Mouse (Mus musculus) neural tube, embryonic 13.5 days (tissue): ENCODE data around the gene Olfr1148. TPM values are rescaled to one million over a fixed set of nuclear protein-coding genes. Genes with fewer than 3 reads are reported as not detected.

Experiments
- ATAC-seq: fragments of 200-750 bp; cut with Nextera tagmentation; 2 replicates; pipeline ENCODE4 v1.8.0; 2017; ENCODE audit warnings: low read depth, mild to moderate bottlenecking, moderate TSS enrichment, moderate library complexity
- H3K27ac ChIP-seq: fragments of 300-500 bp; sonication (generic); replicated peaks from 2 replicates; pipeline ENCODE4 v1.5.1; 2015; ENCODE audit warnings: moderate library complexity, mild to moderate bottlenecking, inconsistent platforms
- H3K27me3 ChIP-seq: fragments of 300-500 bp; sonication (generic); 2 replicates; pipeline ENCODE4 v1.6.1; 2015; ENCODE audit warnings: mild to moderate bottlenecking, inconsistent platforms
- H3K36me3 ChIP-seq: fragments of 300-500 bp; sonication (generic); 2 replicates; pipeline ENCODE4 v1.6.1; 2015; ENCODE audit warnings: mild to moderate bottlenecking, inconsistent platforms
- H3K4me1 ChIP-seq: fragments of 300-500 bp; sonication (generic); replicated peaks from 2 replicates; pipeline ENCODE4 v1.6.1; 2015; ENCODE audit warnings: inconsistent platforms
- H3K4me2 ChIP-seq: fragments of 300-500 bp; sonication (generic); 2 replicates; pipeline ENCODE4 v1.6.1; 2015; ENCODE audit warnings: inconsistent platforms, mild to moderate bottlenecking, moderate library complexity
- H3K4me3 ChIP-seq: fragments of 300-500 bp; sonication (generic); 2 replicates; pipeline ENCODE4 v1.5.1; 2015; ENCODE audit warnings: mild to moderate bottlenecking, inconsistent platforms
- H3K9ac ChIP-seq: fragments of 300-500 bp; sonication (generic); 2 replicates; pipeline ENCODE4 v1.6.1; 2015; ENCODE audit warnings: moderate library complexity, mild to moderate bottlenecking, inconsistent platforms
- H3K9me3 ChIP-seq: fragments of 300-500 bp; sonication (generic); 2 replicates; pipeline ENCODE4 v1.6.1; 2016; ENCODE audit warnings: inconsistent platforms
- WGBS: fragments of 180-500 bp; shearing (Covaris S2); methylation state at CpG from one replicate; pipeline ENCODE4 v1.1.7; 2015; 5-methylcytosine and 5-hydroxymethylcytosine counted together
- polyA plus RNA-seq: library from polyadenylated mRNA; unstranded; fragments of >200 nt; fragmentation: Nextera tagmentation; extraction: Ambion mirVana; gene quantifications from 2 replicates; pipeline ENCODE4 v1.2.1, GENCODE M21; 2015

Olfr1148 gene
- not detected in 2 replicates for polyA plus RNA-seq

DNA sequence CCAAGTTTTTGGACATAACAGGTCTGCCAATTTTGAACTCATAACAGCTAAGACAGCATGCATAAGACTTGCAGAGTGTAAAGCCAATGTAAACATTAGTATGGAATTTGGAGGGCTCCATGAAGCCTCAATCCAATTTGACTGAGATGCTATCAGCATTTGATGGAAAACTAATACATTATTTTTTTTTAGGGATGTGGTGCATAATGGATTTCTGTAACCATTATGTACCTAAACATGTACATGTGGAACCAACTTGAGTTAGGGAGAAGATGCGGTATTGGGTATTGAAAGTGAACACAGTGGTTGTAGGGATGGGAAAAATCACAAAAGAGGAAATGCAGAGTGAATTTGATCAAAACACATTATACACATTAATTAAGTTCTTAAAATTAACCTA lies at the start of gene Olfr1148:
Gene Olfr1148, plus strand, starts transcription at position 301 of the 400 bp plus-strand sequence.
- H3K9ac ChIP-seq: no peak within 1 kb of the TSS
- no peaks in the 10 kb centered on the region for H3K4me1 ChIP-seq
- no peak for ATAC-seq
- H3K27ac ChIP-seq: no peak within 1 kb of the TSS
- no peaks in the 10 kb centered on the region for H3K27me3 ChIP-seq
- H3K9me3 ChIP-seq: no peaks in the 10 kb centered on the region
- 93% methylated on average over 1 of the region's 1 CpGs for WGBS
- no peak within 1 kb of the TSS for H3K4me2 ChIP-seq
- H3K4me3 ChIP-seq: no peak within 1 kb of the TSS
- H3K36me3 ChIP-seq: no peaks in the 10 kb centered on the region

DNA sequence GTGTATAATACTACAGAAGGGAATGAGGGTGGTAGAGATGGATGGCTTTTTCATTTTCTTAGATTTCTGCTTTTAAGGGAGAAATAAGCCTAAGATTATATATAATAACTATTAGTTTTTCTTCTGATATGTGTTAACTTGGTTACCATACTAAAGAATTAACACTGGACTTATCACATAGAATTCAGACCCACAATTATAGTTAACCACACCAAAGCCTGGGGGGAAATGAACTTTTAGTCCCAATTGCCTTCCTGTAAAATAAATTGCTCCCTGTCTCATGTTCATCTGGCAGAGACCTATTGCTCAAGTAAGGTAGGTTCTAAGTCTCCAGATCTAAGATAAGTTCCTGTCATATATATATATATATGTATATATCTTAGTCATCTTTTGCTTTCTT lies 30.0 kb upstream of the Olfr1148 start, which contains the start of gene Olfr1143:
Gene Olfr1143, plus strand, starts transcription at position 301 of the 400 bp plus-strand sequence.
- no peak within 1 kb of the TSS for H3K4me3 ChIP-seq
- no peak within 1 kb of the TSS for H3K27ac ChIP-seq
- no peaks in the 10 kb centered on the region for H3K27me3 ChIP-seq
- H3K9ac ChIP-seq: no peak within 1 kb of the TSS
- H3K4me2 ChIP-seq: no peak within 1 kb of the TSS
- H3K4me1 ChIP-seq: no peaks in the 10 kb centered on the region
- H3K9me3 ChIP-seq: no peaks in the 10 kb centered on the region
- no peaks in the 10 kb centered on the region for H3K36me3 ChIP-seq
- ATAC-seq: no peak

DNA sequence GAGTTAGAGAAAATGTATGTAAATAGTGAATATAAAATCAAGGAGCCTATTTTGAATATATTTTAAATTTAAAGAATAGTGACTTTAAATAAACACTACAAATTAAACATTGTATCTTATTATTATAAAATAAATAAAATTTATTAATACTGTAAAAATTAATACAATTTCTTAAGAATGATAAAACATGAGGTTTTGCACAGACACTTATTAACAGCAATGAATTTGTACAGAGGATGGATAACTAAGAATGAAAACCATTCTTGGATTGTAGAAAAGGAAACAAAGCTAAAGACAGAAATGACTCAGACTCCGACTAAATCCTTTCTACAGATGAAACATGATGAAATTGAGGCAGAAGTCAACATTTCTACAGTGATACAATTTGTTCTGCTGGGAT lies 20.8 kb upstream of the Olfr1148 start, which contains the start of gene Olfr1145:
Gene Olfr1145, plus strand, starts transcription at position 301 of the 400 bp plus-strand sequence.
- Histone ChIP-seq H3K4me2 (no peak within 1 kb of the TSS), H3K36me3 (no peaks in the 10 kb centered on the region), H3K9me3 (no peaks in the 10 kb centered on the region), H3K27ac (no peak within 1 kb of the TSS), H3K4me3 (no peak within 1 kb of the TSS), H3K9ac (no peak within 1 kb of the TSS), H3K27me3 (no peaks in the 10 kb centered on the region), H3K4me1 (no peaks in the 10 kb centered on the region)
- ATAC-seq: no peak
- 88% methylated on average over 1 of the region's 1 CpGs for WGBS

DNA sequence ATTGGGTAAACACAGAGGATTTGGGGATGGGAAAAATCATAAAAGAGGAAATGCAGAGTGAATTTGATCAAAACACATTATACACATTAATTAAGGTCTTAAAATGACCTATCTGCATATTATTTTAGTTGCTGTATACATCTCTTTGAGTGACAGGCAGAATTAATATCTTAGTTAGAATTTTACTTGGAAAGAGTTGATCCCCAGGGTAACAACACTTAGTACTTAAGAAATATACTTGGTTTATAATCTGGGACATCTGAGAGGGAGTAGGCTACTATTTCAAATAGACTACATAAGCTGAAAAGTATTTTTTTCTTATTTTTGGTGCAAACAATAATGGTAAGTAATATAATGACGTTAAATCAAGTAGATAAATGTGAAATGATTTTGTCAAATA lies 13.4 kb downstream of the Olfr1148 start, which contains the start of gene Olfr1150-ps1:
Gene Olfr1150-ps1, plus strand, starts transcription at position 301 of the 400 bp plus-strand sequence.
- no peak within 1 kb of the TSS for H3K9ac ChIP-seq
- H3K4me3 ChIP-seq: no peak within 1 kb of the TSS
- H3K4me2 ChIP-seq: no peak within 1 kb of the TSS
- WGBS: 91% methylated on average over 1 of the region's 1 CpGs
- H3K9me3 ChIP-seq: no peaks in the 10 kb centered on the region
- no peaks in the 10 kb centered on the region for H3K36me3 ChIP-seq
- H3K27ac ChIP-seq: no peak within 1 kb of the TSS
- H3K27me3 ChIP-seq: no peaks in the 10 kb centered on the region
- H3K4me1 ChIP-seq: no peaks in the 10 kb centered on the region
- no peak for ATAC-seq

DNA sequence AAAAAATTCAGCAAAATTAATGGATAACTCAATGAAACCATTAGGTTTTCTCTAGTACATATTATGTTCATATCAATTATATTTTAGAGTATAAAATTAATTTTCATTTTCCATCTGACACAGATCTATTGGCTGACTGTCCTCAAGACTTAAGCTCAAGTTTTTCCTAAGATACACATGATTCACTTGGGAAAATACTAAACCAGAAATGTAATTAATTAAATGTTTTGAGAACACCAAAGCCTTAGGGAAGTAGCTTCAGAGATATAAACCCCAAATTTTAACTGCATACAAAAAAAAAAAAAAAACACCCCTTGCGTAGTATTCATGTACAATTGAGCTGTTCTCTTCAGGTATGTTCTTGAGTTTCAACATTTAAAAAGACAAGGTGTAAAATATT lies 25.2 kb downstream of the Olfr1148 start, which contains the start of gene Olfr1151:
Gene Olfr1151, plus strand, starts transcription at position 301 of the 400 bp plus-strand sequence.
- no peaks in the 10 kb centered on the region for H3K4me1 ChIP-seq
- no peaks in the 10 kb centered on the region for H3K9me3 ChIP-seq
- H3K36me3 ChIP-seq: no peaks in the 10 kb centered on the region
- no peak for ATAC-seq
- 84% methylated on average over 1 of the region's 1 CpGs for WGBS
- H3K27ac ChIP-seq: no peak within 1 kb of the TSS
- H3K27me3 ChIP-seq: no peaks in the 10 kb centered on the region
- no peak within 1 kb of the TSS for H3K9ac ChIP-seq
- H3K4me2 ChIP-seq: no peak within 1 kb of the TSS
- no peak within 1 kb of the TSS for H3K4me3 ChIP-seq

DNA sequence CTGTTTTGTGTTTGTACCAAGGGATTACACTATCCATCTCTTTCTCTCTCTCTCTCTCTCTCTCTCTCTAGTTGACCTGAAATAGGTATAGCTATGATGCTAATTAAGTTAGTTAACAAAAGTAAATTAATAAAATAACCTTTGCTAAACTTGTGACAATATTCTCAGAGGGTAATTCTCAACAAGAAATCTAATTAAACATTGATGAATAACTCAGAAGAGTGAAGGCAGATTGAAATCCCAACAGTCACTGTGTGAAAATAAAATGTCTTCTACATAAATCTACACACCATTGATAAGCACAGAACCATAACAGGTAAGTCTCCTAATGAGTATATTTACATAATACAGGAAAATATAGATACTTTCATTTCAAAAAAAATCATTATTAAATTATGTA lies 35.9 kb downstream of the Olfr1148 start, which contains the start of gene Olfr1152:
Gene Olfr1152, plus strand, starts transcription at position 301 of the 400 bp plus-strand sequence.
- Histone ChIP-seq H3K4me3 (no peak within 1 kb of the TSS), H3K27me3 (no peaks in the 10 kb centered on the region), H3K4me1 (no peaks in the 10 kb centered on the region), H3K4me2 (no peak within 1 kb of the TSS), H3K36me3 (no peaks in the 10 kb centered on the region), H3K27ac (no peak within 1 kb of the TSS), H3K9me3 (no peaks in the 10 kb centered on the region), H3K9ac (no peak within 1 kb of the TSS)
- ATAC-seq: no peak

Other genes with a start within 250 kb of the Olfr1148 start
- gene Olfr1130, start 224.3 kb upstream of the Olfr1148 start, polyA plus RNA-seq: not detected in 2 replicates
- not detected in 2 replicates for gene Olfr1131, start 203.4 kb upstream of the Olfr1148 start, polyA plus RNA-seq
- gene Olfr1132, start 193.0 kb upstream of the Olfr1148 start, polyA plus RNA-seq: not detected in 2 replicates
- gene Olfr1133, start 183.2 kb upstream of the Olfr1148 start, polyA plus RNA-seq: not detected in 2 replicates
- gene Olfr1134, start 172.1 kb upstream of the Olfr1148 start, polyA plus RNA-seq: not detected in 2 replicates
- not detected in 2 replicates for gene Olfr1135, start 156.9 kb upstream of the Olfr1148 start, polyA plus RNA-seq
- gene Olfr1136, start 136.6 kb upstream of the Olfr1148 start, polyA plus RNA-seq: not detected in 2 replicates
- gene Olfr1137, start 117.4 kb upstream of the Olfr1148 start, polyA plus RNA-seq: not detected in 2 replicates
- gene Olfr1138, start 90.6 kb upstream of the Olfr1148 start, polyA plus RNA-seq: not detected in 2 replicates
- gene Olfr1140, start 86.8 kb upstream of the Olfr1148 start, polyA plus RNA-seq: not detected in 2 replicates
- not detected in 2 replicates for gene Olfr1141, start 76.5 kb upstream of the Olfr1148 start, polyA plus RNA-seq
- not detected in 2 replicates for gene Olfr152, start 51.0 kb upstream of the Olfr1148 start, polyA plus RNA-seq
- not detected in 2 replicates for gene Olfr1143, start 29.9 kb upstream of the Olfr1148 start, polyA plus RNA-seq
- gene Olfr1145, start 20.7 kb upstream of the Olfr1148 start, polyA plus RNA-seq: not detected in 2 replicates
- not detected in 2 replicates for gene Olfr1150-ps1, start 13.5 kb downstream of the Olfr1148 start, polyA plus RNA-seq
- not detected in 2 replicates for gene Olfr1151, start 25.3 kb downstream of the Olfr1148 start, polyA plus RNA-seq
- gene Olfr1152, start 36.0 kb downstream of the Olfr1148 start, polyA plus RNA-seq: not detected in 2 replicates
- not detected in 2 replicates for gene Olfr1153, start 64.4 kb downstream of the Olfr1148 start, polyA plus RNA-seq
- not detected in 2 replicates for gene Olfr1154, start 74.6 kb downstream of the Olfr1148 start, polyA plus RNA-seq
- not detected in 2 replicates for gene Olfr1155, start 114.6 kb downstream of the Olfr1148 start, polyA plus RNA-seq
- gene Olfr1156, start 122.6 kb downstream of the Olfr1148 start, polyA plus RNA-seq: not detected in 2 replicates
- gene Olfr1157, start 137.8 kb downstream of the Olfr1148 start, polyA plus RNA-seq: not detected in 2 replicates
- gene Olfr74, start 144.1 kb downstream of the Olfr1148 start, polyA plus RNA-seq: not detected in 2 replicates
- not detected in 2 replicates for gene Olfr1158, start 159.6 kb downstream of the Olfr1148 start, polyA plus RNA-seq
- gene Olfr1160, start 177.7 kb downstream of the Olfr1148 start, polyA plus RNA-seq: not detected in 2 replicates
- not detected in 2 replicates for gene Olfr1161, start 192.2 kb downstream of the Olfr1148 start, polyA plus RNA-seq
- gene Olfr73, start 207.2 kb downstream of the Olfr1148 start, polyA plus RNA-seq: not detected in 2 replicates
- not detected in 2 replicates for gene Olfr1162, start 220.6 kb downstream of the Olfr1148 start, polyA plus RNA-seq
- not detected in 2 replicates for gene Olfr1163, start 241.3 kb downstream of the Olfr1148 start, polyA plus RNA-seq